Mouse (Mus musculus): Measurements from ENCODE around the gene Hoxa10. TPM values are rescaled to one million over a fixed set of nuclear protein-coding genes. Genes with fewer than 3 reads are reported as not detected.

The Hoxa10 gene
- total and polyA plus RNA-seq, 3 experiments, result not detected

DNA sequence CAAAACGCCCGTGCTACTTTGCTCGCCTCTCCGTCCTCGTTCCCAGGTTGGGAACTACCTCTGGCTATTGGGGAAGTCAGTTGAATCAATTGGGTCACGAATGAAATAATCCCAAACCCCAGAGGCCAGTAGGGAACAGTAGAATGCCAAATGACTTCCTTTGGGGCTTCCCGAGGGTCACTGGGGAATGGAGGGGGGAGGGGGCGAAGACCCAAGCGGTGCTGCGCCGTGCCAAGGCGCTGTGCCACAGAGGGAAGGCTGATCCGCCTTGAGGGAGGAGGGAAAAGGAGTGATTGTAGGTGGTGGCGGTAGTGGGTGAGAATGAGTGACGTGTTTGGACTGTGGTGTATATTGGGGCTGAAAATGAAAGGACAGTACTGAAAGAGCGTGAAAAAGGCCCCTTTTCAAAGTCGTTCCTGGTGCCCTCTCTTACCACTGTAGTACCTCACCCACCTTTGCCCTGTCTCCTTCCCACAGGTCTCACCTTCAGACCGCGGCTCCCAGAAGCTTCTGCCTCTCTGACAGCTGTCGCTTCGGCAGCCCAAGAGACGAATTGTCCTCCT, 28.0 kb downstream of the Hoxa10 start:
- TF ChIP-seq CTCF (IDR thresholded peaks at IDR 0.05 in 2 of 3, conservative IDR thresholded peaks at IDR 0.05 in 1 of 3; ENCODE audit: control insufficient read depth in 1 of 3, insufficient read depth in 1 of 3, low read depth in 2 of 3, low read length in 3 of 3, poor library complexity in 1 of 3, severe bottlenecking in 1 of 3), result no peak
- no peak for TF ChIP-seq E2F4 (IDR thresholded peaks at IDR 0.05; ENCODE audit: borderline replicate concordance, low read depth, low read length)
- no peak for TF ChIP-seq GABPA (IDR thresholded peaks at IDR 0.05; ENCODE audit: low read depth, low read length)
- TF ChIP-seq RCOR1 (IDR thresholded peaks at IDR 0.05; ENCODE audit: low read depth, low read length), result no peak
- no peak for TF ChIP-seq ZC3H11A (IDR thresholded peaks at IDR 0.05; ENCODE audit: low read depth, low read length)
- Histone ChIP-seq H3K9me3 (replicated peaks; ENCODE audit: insufficient read depth, low read length) (no peaks in the 10 kb centered on the region), H3K4me1 (ENCODE audit: control insufficient read depth in 1 of 2, insufficient read depth in 2 of 2, low read length in 2 of 2) (no peaks in the 10 kb centered on the region), H3K4me3 (ENCODE audit: control insufficient read depth in 1 of 2, insufficient read depth in 1 of 2, low read depth in 2 of 2, low read length in 2 of 2) (no peak overlapping the region), H3K36me3 (ENCODE audit: control insufficient read depth in 1 of 2, insufficient read depth in 2 of 2, low read length in 2 of 2) (no peaks in the 10 kb centered on the region), H3K79me2 (ENCODE audit: control insufficient read depth, insufficient read depth, low read length, poor library complexity) (no peaks in the 10 kb centered on the region), H3K27ac (ENCODE audit: control insufficient read depth, low read depth, low read length) (no peak overlapping the region), H3K27me3 (ENCODE audit: control insufficient read depth in 1 of 2, insufficient read depth in 2 of 2, low read length in 2 of 2) (no peaks in the 10 kb centered on the region), H3K9ac (ENCODE audit: control insufficient read depth, low read depth, low read length, poor library complexity, severe bottlenecking) (no peak overlapping the region)
- DNase-seq (ENCODE audit: low read depth, low spot score), result no peak

GRCm38 (mm10) chr6:52211961-52212360, 28.7 kb downstream of the Hoxa10 start:
- no peaks in the 10 kb centered on the region for H3K4me1 ChIP-seq (ENCODE audit: control insufficient read depth in 1 of 2, insufficient read depth in 2 of 2, low read length in 2 of 2)

GRCm38 (mm10) chr6:52211170-52211935, 29.3 kb downstream of the Hoxa10 start:
- TF ChIP-seq SIN3A (IDR thresholded peaks at IDR 0.05; ENCODE audit: low read length) (no peak), ZMIZ1 (IDR thresholded peaks at IDR 0.05; ENCODE audit: low read depth, low read length) (no peak), RCOR1 (IDR thresholded peaks at IDR 0.05; ENCODE audit: low read depth, low read length) (no peak), ETS1 (IDR thresholded peaks at IDR 0.05; ENCODE audit: low read depth, low read length) (no peak), MAX (IDR thresholded peaks at IDR 0.05; ENCODE audit: low read length) (no peak), NRF1 (IDR thresholded peaks at IDR 0.05; ENCODE audit: insufficient read depth, low read depth, low read length, poor library complexity, severe bottlenecking) (no peak), ZNF384 (IDR thresholded peaks at IDR 0.05; ENCODE audit: low read depth, low read length) (no peak), GABPA (IDR thresholded peaks at IDR 0.05; ENCODE audit: low read depth, low read length) (no peak), NELFE (IDR thresholded peaks at IDR 0.05; ENCODE audit: low read depth, low read length) (no peak), TCF12 (IDR thresholded peaks at IDR 0.05; ENCODE audit: low read depth, low read length) (no peak), MAFK (IDR thresholded peaks at IDR 0.05; ENCODE audit: borderline replicate concordance, low read depth, low read length) (no peak), MAZ (IDR thresholded peaks at IDR 0.05; ENCODE audit: low read depth, low read length) (no peak), CHD2 (IDR thresholded peaks at IDR 0.05; ENCODE audit: low read length) (no peak), TAL1 (IDR thresholded peaks at IDR 0.05; ENCODE audit: low read length) (no peak), RAD21 (IDR thresholded peaks at IDR 0.05; ENCODE audit: low read depth, low read length) (no peak), MXI1 (IDR thresholded peaks at IDR 0.05; ENCODE audit: low read depth, low read length) (no peak), SMC3 (IDR thresholded peaks at IDR 0.05; ENCODE audit: low read depth, low read length) (no peak), USF2 (IDR thresholded peaks at IDR 0.05; ENCODE audit: borderline replicate concordance in 1 of 2, insufficient read depth in 1 of 2, low read depth in 1 of 2, low read length in 2 of 2) (no peak), USF1 (IDR thresholded peaks at IDR 0.05; ENCODE audit: low read depth, low read length) (no peak), MYC (IDR thresholded peaks at IDR 0.05; ENCODE audit: low read depth, low read length) (no peak)
- Histone ChIP-seq H3K9ac (ENCODE audit: control insufficient read depth, low read depth, low read length, poor library complexity, severe bottlenecking) (no peak overlapping the region), H3K4me1 (ENCODE audit: control insufficient read depth in 1 of 2, insufficient read depth in 2 of 2, low read length in 2 of 2) (no peaks in the 10 kb centered on the region), H3K4me3 (ENCODE audit: control insufficient read depth in 1 of 2, insufficient read depth in 1 of 2, low read depth in 2 of 2, low read length in 2 of 2) (no peak overlapping the region), H3K79me2 (ENCODE audit: control insufficient read depth, insufficient read depth, low read length, poor library complexity) (no peaks in the 10 kb centered on the region), H3K27ac (ENCODE audit: control insufficient read depth, low read depth, low read length) (no peak overlapping the region), H3K36me3 (ENCODE audit: control insufficient read depth in 1 of 2, insufficient read depth in 2 of 2, low read length in 2 of 2) (no peaks in the 10 kb centered on the region), H3K27me3 (ENCODE audit: control insufficient read depth in 1 of 2, insufficient read depth in 2 of 2, low read length in 2 of 2) (no peaks in the 10 kb centered on the region), H3K9me3 (replicated peaks; ENCODE audit: insufficient read depth, low read length) (no peaks in the 10 kb centered on the region)
- DNase-seq (ENCODE audit: low read depth, low spot score), result no peak

More at GRCm38 (mm10) chr6:52211961-52212360, 28.7 kb downstream of the Hoxa10 start:
- H3K4me3 ChIP-seq (ENCODE audit: control insufficient read depth in 1 of 2, insufficient read depth in 1 of 2, low read depth in 2 of 2, low read length in 2 of 2), result no peak overlapping the region
- H3K27me3 ChIP-seq (ENCODE audit: control insufficient read depth in 1 of 2, insufficient read depth in 2 of 2, low read length in 2 of 2), result no peaks in the 10 kb centered on the region
- H3K36me3 ChIP-seq (ENCODE audit: control insufficient read depth in 1 of 2, insufficient read depth in 2 of 2, low read length in 2 of 2), result no peaks in the 10 kb centered on the region
- DNase-seq (ENCODE audit: low read depth, low spot score), result no peak
- no peak overlapping the region for H3K9ac ChIP-seq (ENCODE audit: control insufficient read depth, low read depth, low read length, poor library complexity, severe bottlenecking)
- H3K27ac ChIP-seq (ENCODE audit: control insufficient read depth, low read depth, low read length), result no peak overlapping the region
- H3K9me3 ChIP-seq (replicated peaks; ENCODE audit: insufficient read depth, low read length), result no peaks in the 10 kb centered on the region
- H3K79me2 ChIP-seq (ENCODE audit: control insufficient read depth, insufficient read depth, low read length, poor library complexity), result no peaks in the 10 kb centered on the region
- TF ChIP-seq TCF12 (IDR thresholded peaks at IDR 0.05; ENCODE audit: low read depth, low read length) (no peak), ZNF384 (IDR thresholded peaks at IDR 0.05; ENCODE audit: low read depth, low read length) (no peak)

Data from MEL (cell line).